Comparison of ENCODE assay signal across 9 mouse cellular contexts in the genomic region with DNA sequence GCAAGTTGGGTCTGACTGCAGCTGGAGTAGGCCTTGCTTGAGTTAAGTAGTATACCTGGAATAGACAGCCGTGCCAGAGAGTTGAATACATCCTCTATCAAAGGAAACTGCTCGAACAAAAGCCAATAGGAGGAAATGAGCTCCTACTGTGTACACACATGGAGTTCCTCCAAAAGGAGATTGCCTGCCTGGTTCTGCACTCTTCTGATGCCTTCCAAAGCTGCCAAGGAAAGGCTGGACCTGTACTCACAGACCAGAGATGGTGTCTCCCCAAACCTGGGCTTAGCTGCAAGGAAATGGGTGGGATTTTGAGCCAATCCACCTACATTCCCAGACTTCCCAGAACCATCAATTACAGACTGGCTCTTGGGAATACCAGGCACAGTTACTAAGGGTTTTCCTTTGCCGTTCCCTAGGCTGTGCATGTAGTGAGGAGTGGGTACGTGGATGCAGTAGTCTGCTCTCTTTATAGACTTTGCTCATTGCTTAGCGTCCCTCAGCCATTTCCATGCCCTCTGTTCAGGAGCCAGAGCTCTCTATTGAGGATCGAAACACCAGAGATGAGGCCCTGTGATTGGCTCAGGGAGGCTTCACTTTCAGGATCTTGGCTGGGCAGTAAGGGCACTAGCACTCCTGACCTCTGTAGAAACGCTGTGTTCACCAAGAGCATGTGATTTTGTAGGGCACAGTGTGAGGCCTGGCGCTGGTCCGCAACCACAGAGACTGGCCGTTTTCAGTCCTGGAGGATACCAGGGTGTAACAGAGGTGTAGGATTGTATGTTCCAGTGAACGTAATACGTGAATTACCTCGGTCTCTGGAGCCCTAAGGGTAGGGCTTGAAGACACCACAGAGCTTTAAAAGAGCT. TPM values are rescaled to one million over a fixed set of nuclear protein-coding genes. Genes with fewer than 3 reads are reported as not detected.
DNase-seq lines count a peak whose midpoint lies in the region; ATAC-seq and TF ChIP-seq lines count a peak whose summit lies in the region.
"Had no signal": no experiment of that assay in that cellular context is flagged by ENCODE, and none has a peak within 500 bp of the region (broad histone marks: within the 10 kb centered on the region; RNA-seq: fewer than 3 reads in every experiment).

No protein-coding gene starts in this region.

- H3K4me1 ChIP-seq in forebrain, embryonic 11.5 days (replicated peaks; ENCODE audit: control insufficient read depth, insufficient read depth, low read length): 0 out of 2 replicates have a peak, but pooled peaks cover 3% of the 10 kb centered on the region
- H3K4me1 ChIP-seq in forebrain, embryonic 15.5 days: peaks cover 14% of the 10 kb centered on the region; the same call in 1 of the 2 replicates
- peaks cover 22% of the 10 kb centered on the region for H3K4me1 ChIP-seq in midbrain, embryonic 13.5 days (replicated peaks)
- no peaks in the 10 kb centered on the region for H3K4me1 ChIP-seq in midbrain, embryonic 11.5 days (ENCODE audit: control insufficient read depth, insufficient read depth, low read length)
- H3K4me1 ChIP-seq in heart, embryonic 15.5 days (replicated peaks): peaks cover 93% of the 10 kb centered on the region
- H3K4me1 ChIP-seq in small intestine, adult 2 months (ENCODE audit: control insufficient read depth, insufficient read depth, insufficient read length, low read length): peaks cover 49% of the 10 kb centered on the region; the same call in 1 of the 2 replicates

- 87% methylated on average over 13 of the region's 13 CpGs for WGBS in forebrain, embryonic 11.5 days
- 78% methylated on average over 13 of the region's 13 CpGs for WGBS in forebrain, embryonic 15.5 days
- 86% methylated on average over 13 of the region's 13 CpGs for WGBS in midbrain, embryonic 13.5 days
- WGBS in midbrain, embryonic 11.5 days: 88% methylated on average over 13 of the region's 13 CpGs
- whole genome bisulfite sequencing in heart, embryonic 15.5 days: 76% methylated on average over 13 of the region's 13 CpGs
- WGBS in small intestine, adult 2 months: 73% methylated on average over 13 of the region's 13 CpGs

- H3K4me2 ChIP-seq in forebrain, embryonic 11.5 days (ENCODE audit: low read depth, low read length, severe bottlenecking): no peak overlapping the region
- no peak overlapping the region for H3K4me2 ChIP-seq in forebrain, embryonic 15.5 days (replicated peaks)
- H3K4me2 ChIP-seq in midbrain, embryonic 13.5 days (replicated peaks): no peak overlapping the region
- no peak overlapping the region for H3K4me2 ChIP-seq in midbrain, embryonic 11.5 days
- peak overlapping the region; percentile 51; the same call in 1 of the 2 replicates for H3K4me2 ChIP-seq in heart, embryonic 15.5 days
- H3K4me2 ChIP-seq: liver, embryonic 13.5 days had no signal

- no peak overlapping the region for H3K9ac ChIP-seq in forebrain, embryonic 11.5 days (ENCODE audit: low read length)
- H3K9ac ChIP-seq in forebrain, embryonic 15.5 days (replicated peaks): no peak overlapping the region
- no peak overlapping the region for H3K9ac ChIP-seq in midbrain, embryonic 13.5 days (replicated peaks)
- H3K9ac ChIP-seq in midbrain, embryonic 11.5 days (ENCODE audit: low read length): no peak overlapping the region
- no peak overlapping the region; the same call in 1 of the 2 replicates for H3K9ac ChIP-seq in heart, embryonic 15.5 days
- H3K9ac ChIP-seq: liver, embryonic 13.5 days had no signal

- no peak for TF ChIP-seq POLR2A in small intestine, adult 2 months (IDR thresholded peaks at IDR 0.05; ENCODE audit: low read depth, low read length)

- H3K36me3 ChIP-seq in forebrain, embryonic 11.5 days (ENCODE audit: control insufficient read depth, insufficient read depth, low read length): no peaks in the 10 kb centered on the region
- no peaks in the 10 kb centered on the region for H3K36me3 ChIP-seq in forebrain, embryonic 15.5 days
- H3K36me3 ChIP-seq in midbrain, embryonic 13.5 days: no peaks in the 10 kb centered on the region
- no peaks in the 10 kb centered on the region for H3K36me3 ChIP-seq in midbrain, embryonic 11.5 days (ENCODE audit: control insufficient read depth, insufficient read depth, low read length)
- H3K36me3 ChIP-seq in heart, embryonic 15.5 days: no peaks in the 10 kb centered on the region; the same call in 1 of the 2 replicates
- H3K36me3 ChIP-seq in small intestine, adult 2 months (ENCODE audit: control insufficient read depth, insufficient read depth, low read length): no peaks in the 10 kb centered on the region; the same call in 1 of the 2 replicates
- H3K36me3 ChIP-seq: liver, embryonic 13.5 days had no signal

- TF ChIP-seq CTCF in small intestine, adult 2 months (IDR thresholded peaks at IDR 0.05; ENCODE audit: extremely low read depth, insufficient read length, insufficient replicate concordance, low read depth, low read length): no peak

- no peak for ATAC-seq in forebrain, embryonic 11.5 days (replicated peaks; ENCODE audit: low FRiP score)
- ATAC-seq in forebrain, embryonic 15.5 days (replicated peaks): no peak
- peak; percentile 51; the same call in 1 of the 2 replicates for ATAC-seq in midbrain, embryonic 13.5 days
- ATAC-seq in midbrain, embryonic 11.5 days (ENCODE audit: low FRiP score): no peak; the same call in 1 of the 2 replicates
- no peak for ATAC-seq in heart, embryonic 15.5 days (replicated peaks; ENCODE audit: insufficient number of reproducible peaks, insufficient read depth, low FRiP score, low read depth)

- H3K27me3 ChIP-seq in forebrain, embryonic 11.5 days (ENCODE audit: control insufficient read depth, insufficient read depth, low read length): no peaks in the 10 kb centered on the region
- no peaks in the 10 kb centered on the region for H3K27me3 ChIP-seq in forebrain, embryonic 15.5 days
- H3K27me3 ChIP-seq in midbrain, embryonic 13.5 days: no peaks in the 10 kb centered on the region
- H3K27me3 ChIP-seq in midbrain, embryonic 11.5 days (ENCODE audit: control insufficient read depth, insufficient read depth, low read length): no peaks in the 10 kb centered on the region
- no peaks in the 10 kb centered on the region for H3K27me3 ChIP-seq in heart, embryonic 15.5 days
- no peaks in the 10 kb centered on the region for H3K27me3 ChIP-seq in small intestine, adult 2 months (ENCODE audit: control insufficient read depth, insufficient read depth, low read length)
- H3K27me3 ChIP-seq: liver, embryonic 13.5 days had no signal

- no peak overlapping the region for H3K4me3 ChIP-seq in forebrain, embryonic 11.5 days (ENCODE audit: low read depth, low read length)
- H3K4me3 ChIP-seq in forebrain, embryonic 15.5 days: no peak overlapping the region
- H3K4me3 ChIP-seq in midbrain, embryonic 13.5 days (replicated peaks): no peak overlapping the region
- no peak overlapping the region for H3K4me3 ChIP-seq in midbrain, embryonic 11.5 days (ENCODE audit: low read depth, low read length)
- no peak overlapping the region for H3K4me3 ChIP-seq in heart, embryonic 15.5 days
- H3K4me3 ChIP-seq in small intestine, adult 2 months (ENCODE audit: low read depth, low read length): no peak overlapping the region
- H3K4me3 ChIP-seq: liver, embryonic 13.5 days had no signal

- H3K9me3 ChIP-seq in forebrain, embryonic 11.5 days (ENCODE audit: control insufficient read depth, low read length): no peaks in the 10 kb centered on the region
- H3K9me3 ChIP-seq in forebrain, embryonic 15.5 days: no peaks in the 10 kb centered on the region
- no peaks in the 10 kb centered on the region for H3K9me3 ChIP-seq in midbrain, embryonic 13.5 days
- H3K9me3 ChIP-seq in midbrain, embryonic 11.5 days (ENCODE audit: control insufficient read depth, low read length): no peaks in the 10 kb centered on the region
- no peaks in the 10 kb centered on the region for H3K9me3 ChIP-seq in heart, embryonic 15.5 days (replicated peaks)
- H3K9me3 ChIP-seq: liver, embryonic 13.5 days had no signal

- no peak overlapping the region for H3K27ac ChIP-seq in forebrain, embryonic 11.5 days (ENCODE audit: low read depth, low read length)
- H3K27ac ChIP-seq in forebrain, embryonic 15.5 days (replicated peaks): no peak overlapping the region
- H3K27ac ChIP-seq in midbrain, embryonic 13.5 days: no peak overlapping the region
- no peak overlapping the region for H3K27ac ChIP-seq in midbrain, embryonic 11.5 days (ENCODE audit: low read depth, low read length)
- peak overlapping the region; percentile 89 for H3K27ac ChIP-seq in heart, embryonic 15.5 days
- peak overlapping the region; percentile 25 for H3K27ac ChIP-seq in small intestine, adult 2 months (ENCODE audit: insufficient read depth, low read depth, low read length)
- H3K27ac ChIP-seq: liver, embryonic 13.5 days had no signal

- peak; percentile 32 for DNase-seq in forebrain, embryonic 11.5 days (ENCODE audit: low spot score)
- no peak for DNase-seq in midbrain, embryonic 11.5 days (ENCODE audit: low spot score, missing footprints)
- DNase-seq in testis, postnatal 14 days (ENCODE audit: low spot score): no peak
- no peak for DNase-seq in layer of hippocampus, adult 9-10 months (ENCODE audit: low spot score)
- DNase-seq: liver, embryonic 13.5 days had no signal

RNA-seq across cellular contexts. Expression of gene Mbnl2, which starts 20.1 kb away (rescaled TPM):
- polyA plus RNA-seq in forebrain, embryonic 11.5 days (2014; fragmentation: Nextera tagmentation; extraction: Ambion mirVana): 39.2 and 39.6 TPM in 2 replicates
- 22.2 TPM in 2 replicates for polyA plus RNA-seq in forebrain, embryonic 15.5 days (2015; fragmentation: Nextera tagmentation; extraction: Ambion mirVana)
- 17.2 and 17.6 TPM in 2 replicates for polyA plus RNA-seq in midbrain, embryonic 13.5 days (2015; fragmentation: Nextera tagmentation; extraction: Ambion mirVana)
- 36.4 and 40.8 TPM in 2 replicates for polyA plus RNA-seq in midbrain, embryonic 11.5 days (2014; fragmentation: Nextera tagmentation; extraction: Ambion mirVana)
- polyA plus RNA-seq in heart, embryonic 15.5 days (2015; fragmentation: Nextera tagmentation; extraction: Ambion mirVana): 122 and 123 TPM in 2 replicates
- 29.8 and 41.7 TPM in 2 replicates for polyA plus RNA-seq in small intestine, adult 2 months (2012; rRNA removed)

Comparison
In these comparisons a context has a peak if more than half of its experiments do, and no peak if none do; other contexts are left out.
1. H3K27ac ChIP-seq: peak in heart, embryonic 15.5 days (single experiment) and small intestine, adult 2 months (single experiment); none in forebrain, embryonic 11.5 days (single experiment), forebrain, embryonic 15.5 days (single experiment), midbrain, embryonic 13.5 days (single experiment) and midbrain, embryonic 11.5 days (single experiment).